Mouse (Mus musculus) embryonic facial prominence, embryonic 11.5 days (tissue): ENCODE data around the gene A530084C06Rik. TPM values are rescaled to one million over a fixed set of nuclear protein-coding genes. Genes with fewer than 3 reads are reported as not detected.

ENCODE experiments used
- ATAC-seq: fragments of 200-750 bp; cut with Nextera tagmentation; replicated peaks from 2 replicates; pipeline ENCODE4 v1.8.0; 2017; ENCODE audit warnings: low read depth; ENCODE audit not compliant: insufficient number of reproducible peaks, low FRiP score, low TSS enrichment
- DNase-seq: peaks from one replicate; pipeline ENCODE4 v3.0.0-alpha.2; 2015; ENCODE audit warnings: low spot score
- H3K27ac ChIP-seq: fragments of 300-500 bp; sonication (generic); replicated peaks from 2 replicates; pipeline ENCODE4 v1.5.1; 2014; ENCODE audit warnings: mild to moderate bottlenecking, low read depth, low read length, control low read depth
- H3K27me3 ChIP-seq: fragments of 300-500 bp; sonication (generic); 2 replicates; pipeline ENCODE4 v1.6.1; 2014; ENCODE audit warnings: mild to moderate bottlenecking, low read length, moderate library complexity, mixed read lengths; ENCODE audit not compliant: control insufficient read depth, insufficient read depth
- H3K36me3 ChIP-seq: fragments of 300-500 bp; sonication (generic); replicated peaks from 2 replicates; pipeline ENCODE4 v1.6.1; 2014; ENCODE audit warnings: low read depth, mild to moderate bottlenecking, low read length, moderate library complexity, mixed read lengths; ENCODE audit not compliant: control insufficient read depth, insufficient read depth
- H3K4me1 ChIP-seq: fragments of 300-500 bp; sonication (generic); 2 replicates; pipeline ENCODE4 v1.6.1; 2014; ENCODE audit warnings: low read length, mixed read lengths; ENCODE audit not compliant: control insufficient read depth, insufficient read depth
- H3K4me2 ChIP-seq: fragments of 300-500 bp; sonication (generic); 2 replicates; pipeline ENCODE4 v1.6.1; 2014; ENCODE audit warnings: low read depth, mild to moderate bottlenecking, control low read depth, low read length, moderate library complexity
- H3K4me3 ChIP-seq: fragments of 300-500 bp; sonication (generic); 2 replicates; pipeline ENCODE4 v1.5.1; 2014; ENCODE audit warnings: low read depth, low read length, control low read depth
- H3K9ac ChIP-seq: fragments of 300-500 bp; sonication (generic); replicated peaks from 2 replicates; pipeline ENCODE4 v1.6.1; 2014; ENCODE audit warnings: mild to moderate bottlenecking, control low read depth, low read length
- H3K9me3 ChIP-seq: fragments of 300-500 bp; sonication (generic); replicated peaks from 2 replicates; pipeline ENCODE4 v1.6.1; 2016; ENCODE audit warnings: mild to moderate bottlenecking, low read length, inconsistent platforms, mixed read lengths; ENCODE audit not compliant: control insufficient read depth
- WGBS: fragments of 180-500 bp; shearing (Covaris S2); extraction: QIAGEN DNeasy Blood & Tissue Kit; methylation state at CpG from one replicate; pipeline ENCODE4 v1.1.7; 2014; 5-methylcytosine and 5-hydroxymethylcytosine counted together
- polyA plus RNA-seq: library from polyadenylated mRNA; unstranded; fragments of >200 nt; fragmentation: Nextera tagmentation; extraction: Ambion mirVana; gene quantifications from 2 replicates; pipeline ENCODE4 v1.2.1, GENCODE M21; 2014

A530084C06Rik gene
- polyA plus RNA-seq, 1 experiment from 2014 or later = not detected

DNA sequence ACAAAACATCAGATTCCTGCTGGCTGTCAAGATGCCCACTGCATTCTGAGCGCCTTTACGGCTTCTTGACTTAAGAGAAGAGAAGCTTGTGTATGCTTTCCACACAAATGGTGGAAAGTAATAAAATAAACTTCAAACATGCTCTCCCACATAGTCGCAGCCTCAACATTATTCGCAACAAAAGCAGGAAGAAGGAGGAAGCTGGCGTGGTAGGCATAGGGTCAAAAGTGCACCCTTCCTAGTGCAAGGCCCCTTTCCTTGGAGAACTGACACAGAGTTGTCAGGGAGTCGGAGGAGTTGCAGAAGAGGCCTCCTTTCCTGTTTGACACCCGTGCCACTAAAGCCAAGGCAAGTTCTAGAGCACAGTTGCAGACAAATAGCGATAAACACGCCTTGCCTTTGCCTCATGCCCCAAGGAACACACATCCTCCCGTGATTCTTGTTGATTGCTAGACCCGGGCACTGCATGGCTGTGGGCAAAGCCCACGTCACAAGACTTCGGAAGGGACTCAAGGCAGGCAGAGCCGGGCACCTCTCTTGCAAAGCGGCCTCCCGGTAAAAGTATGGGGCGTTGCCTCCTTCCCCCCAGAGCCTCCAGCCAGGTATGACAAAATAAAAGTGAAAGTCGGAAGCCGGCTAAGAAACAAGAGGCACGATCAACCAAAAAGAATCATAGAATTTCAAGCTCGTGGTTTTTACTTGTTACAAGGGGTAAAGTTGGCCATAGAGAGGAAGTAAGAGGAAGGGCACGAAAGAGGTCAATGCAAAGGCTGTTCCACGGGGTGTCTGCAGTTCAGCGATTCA lies 2.0 kb downstream of the A530084C06Rik start:
- H3K4me3 ChIP-seq = peak overlapping the region; percentile 60
- H3K9ac ChIP-seq = peak overlapping the region; percentile 14; the same call in 1 of the 2 replicates
- no peak for DNase-seq
- H3K4me2 ChIP-seq = peak overlapping the region; percentile 98
- 4% methylated on average over 24 of the region's 24 CpGs for WGBS
- no peaks in the 10 kb centered on the region for H3K4me1 ChIP-seq
- peaks cover 59% of the 10 kb centered on the region for H3K27me3 ChIP-seq
- no peaks in the 10 kb centered on the region for H3K9me3 ChIP-seq
- no peak for ATAC-seq
- H3K36me3 ChIP-seq = no peaks in the 10 kb centered on the region
- H3K27ac ChIP-seq = no peak overlapping the region

DNA sequence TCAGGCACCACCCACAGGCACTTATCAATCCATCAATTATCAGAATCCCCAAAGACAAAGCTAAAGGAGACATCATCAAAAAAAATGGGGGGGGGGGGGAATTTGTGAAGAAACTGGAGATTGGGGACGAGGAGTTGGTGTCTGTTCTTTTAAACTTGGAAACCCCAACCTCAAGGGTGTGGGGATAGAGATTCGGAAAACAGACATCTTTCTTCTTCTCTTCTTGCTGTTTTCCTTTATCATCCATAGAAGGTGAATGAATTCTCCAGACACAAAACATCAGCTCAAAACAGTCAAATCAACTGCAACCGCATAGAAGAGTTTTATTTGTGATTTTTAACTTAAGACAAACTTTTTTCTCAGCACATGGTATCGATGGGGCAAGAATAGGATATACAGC lies 3.3 kb downstream of the A530084C06Rik start, which contains the start of gene Foxq1:
Gene Foxq1, plus strand, starts transcription at position 301 of the 400 bp plus-strand sequence.
- ATAC-seq = no peak
- no peak within 1 kb of the TSS for H3K4me3 ChIP-seq

DNA sequence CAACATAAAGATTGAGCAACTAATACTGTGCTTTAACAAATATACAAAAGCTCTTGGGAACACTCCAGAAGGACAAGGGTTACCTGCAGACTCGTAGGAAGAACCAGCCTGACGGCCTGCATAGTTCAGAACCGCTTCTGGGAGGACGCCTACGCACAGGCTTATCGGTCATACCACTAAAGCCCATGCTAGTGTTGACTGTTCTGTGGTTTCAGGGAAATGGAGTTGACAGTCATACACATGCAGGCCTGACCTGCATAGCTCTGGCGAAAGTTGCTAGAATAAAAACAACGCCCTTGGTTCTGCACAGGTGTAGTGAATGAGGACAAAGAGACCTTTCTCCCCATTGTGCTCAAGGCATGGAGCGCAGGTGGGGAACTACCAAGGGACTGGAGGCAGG lies 11.5 kb downstream of the A530084C06Rik start:
- H3K4me1 ChIP-seq = no peaks in the 10 kb centered on the region
- no peaks in the 10 kb centered on the region for H3K27me3 ChIP-seq
- WGBS = 88% methylated on average over 9 of the region's 9 CpGs
- no peaks in the 10 kb centered on the region for H3K36me3 ChIP-seq
- no peak overlapping the region for H3K4me3 ChIP-seq
- ATAC-seq = no peak
- H3K9ac ChIP-seq = no peak overlapping the region
- no peak overlapping the region for H3K27ac ChIP-seq
- no peaks in the 10 kb centered on the region for H3K9me3 ChIP-seq
- H3K4me2 ChIP-seq = no peak overlapping the region
- DNase-seq = no peak

More for the DNA sequence above, 3.3 kb downstream of the A530084C06Rik start, which contains the start of gene Foxq1:
- 68% methylated on average over 4 of the region's 4 CpGs for WGBS
- no peaks in the 10 kb centered on the region for H3K36me3 ChIP-seq
- H3K9me3 ChIP-seq = no peaks in the 10 kb centered on the region
- H3K9ac ChIP-seq = no peak within 1 kb of the TSS
- peaks cover 46% of the 10 kb centered on the region for H3K27me3 ChIP-seq
- no peaks in the 10 kb centered on the region for H3K4me1 ChIP-seq
- no peak within 1 kb of the TSS for H3K4me2 ChIP-seq
- no peak within 1 kb of the TSS for H3K27ac ChIP-seq
- no peak for DNase-seq

DNA sequence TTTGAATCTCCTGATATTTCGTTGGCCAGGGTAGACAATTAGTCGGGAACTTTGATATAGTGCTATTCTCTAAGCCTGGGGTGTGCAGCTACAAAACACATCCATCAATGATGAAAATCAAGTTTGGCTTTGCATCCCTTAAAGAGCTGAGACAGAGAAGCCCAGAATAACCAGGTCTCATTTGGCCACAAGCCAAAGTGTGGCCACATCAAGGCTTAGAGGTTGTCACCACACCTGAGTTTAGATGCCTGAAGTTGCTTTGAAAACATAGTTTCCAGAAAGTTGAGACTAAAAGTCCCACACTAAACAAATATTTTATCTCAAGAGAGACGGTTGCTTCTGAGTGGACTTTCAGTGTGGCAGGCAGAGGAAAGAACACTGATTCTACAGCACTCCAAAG lies 11.9 kb downstream of the A530084C06Rik start:
- no peak overlapping the region for H3K4me3 ChIP-seq
- no peak overlapping the region for H3K27ac ChIP-seq
- no peaks in the 10 kb centered on the region for H3K4me1 ChIP-seq
- no peak overlapping the region for H3K9ac ChIP-seq
- DNase-seq (no peak), ATAC-seq (no peak)
- H3K4me2 ChIP-seq = no peak overlapping the region
- no peaks in the 10 kb centered on the region for H3K27me3 ChIP-seq
- no peaks in the 10 kb centered on the region for H3K9me3 ChIP-seq
- H3K36me3 ChIP-seq = no peaks in the 10 kb centered on the region
- 87% methylated on average over 3 of the region's 3 CpGs for WGBS

DNA sequence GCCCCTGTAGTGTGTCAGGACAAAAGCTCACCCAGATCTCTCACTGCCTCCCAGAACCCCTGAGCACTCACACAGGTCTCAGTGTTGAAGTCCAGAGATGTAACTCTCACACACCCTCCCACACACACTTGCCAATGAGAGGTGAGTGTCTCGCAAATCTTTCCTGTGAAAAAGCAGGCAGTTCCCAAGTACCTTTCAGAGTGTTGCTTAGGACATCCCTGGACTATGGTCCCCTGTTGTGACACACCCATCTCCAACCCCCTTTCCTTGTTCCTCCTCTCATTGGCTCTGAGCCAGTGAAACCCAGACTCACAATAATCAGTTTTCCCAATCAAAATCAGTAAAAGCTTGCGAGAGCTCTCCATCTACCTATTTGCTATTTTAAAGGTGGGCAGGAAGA lies 12.3 kb downstream of the A530084C06Rik start:
- Histone ChIP-seq H3K9me3 (no peaks in the 10 kb centered on the region), H3K4me3 (no peak overlapping the region), H3K27ac (no peak overlapping the region), H3K9ac (no peak overlapping the region), H3K36me3 (no peaks in the 10 kb centered on the region), H3K27me3 (no peaks in the 10 kb centered on the region), H3K4me1 (no peaks in the 10 kb centered on the region), H3K4me2 (no peak overlapping the region)
- ATAC-seq (no peak), DNase-seq (no peak)
- WGBS = 77% methylated on average over 2 of the region's 2 CpGs

DNA sequence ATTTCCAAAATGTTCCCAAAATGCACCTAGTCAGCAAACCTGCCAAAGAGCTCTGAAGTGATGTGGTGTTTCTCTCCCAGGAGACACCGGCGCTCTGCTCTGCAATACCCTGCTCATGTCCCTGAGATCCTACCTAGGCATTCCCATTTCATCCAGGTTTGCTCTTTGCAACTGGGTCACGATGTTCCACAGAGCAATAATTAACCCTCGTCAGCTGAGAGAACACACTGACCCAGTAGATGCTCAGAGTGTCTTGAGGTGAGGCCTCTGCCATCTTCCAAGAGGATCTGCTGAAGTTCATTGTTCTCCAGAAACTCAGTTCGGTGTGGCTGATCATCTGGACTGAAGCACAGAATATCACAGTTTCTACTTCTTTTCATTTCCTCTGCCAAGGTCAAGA lies 16.1 kb downstream of the A530084C06Rik start:
- H3K4me1 ChIP-seq = no peaks in the 10 kb centered on the region
- DNase-seq (no peak), ATAC-seq (no peak)
- H3K9ac ChIP-seq = no peak overlapping the region
- H3K36me3 ChIP-seq = no peaks in the 10 kb centered on the region
- H3K9me3 ChIP-seq = no peaks in the 10 kb centered on the region
- H3K4me2 ChIP-seq = no peak overlapping the region
- H3K27ac ChIP-seq = no peak overlapping the region
- 86% methylated on average over 5 of the region's 5 CpGs for WGBS
- H3K27me3 ChIP-seq = no peaks in the 10 kb centered on the region
- H3K4me3 ChIP-seq = no peak overlapping the region

DNA sequence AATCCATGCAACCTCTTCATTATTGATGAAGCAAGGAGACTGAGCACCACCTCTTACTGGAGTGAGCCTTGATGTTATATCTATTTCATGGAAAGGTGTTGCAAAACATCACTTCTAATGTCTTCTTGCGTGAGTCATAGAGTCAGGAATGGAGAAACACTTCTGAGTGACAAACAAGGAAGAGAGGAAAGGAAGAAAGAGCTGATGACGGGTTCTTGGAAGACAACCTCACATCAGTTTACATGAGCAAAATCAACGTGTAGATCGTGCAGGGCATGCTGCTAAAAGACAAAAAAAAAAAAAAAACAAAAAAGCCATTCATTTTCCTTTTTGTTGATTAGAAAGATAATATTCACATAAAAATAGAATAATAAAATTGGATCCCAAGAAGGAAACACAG lies 24.4 kb downstream of the A530084C06Rik start:
- Histone ChIP-seq H3K9ac (no peak overlapping the region), H3K27me3 (no peaks in the 10 kb centered on the region), H3K27ac (no peak overlapping the region), H3K4me2 (no peak overlapping the region), H3K4me3 (no peak overlapping the region), H3K4me1 (no peaks in the 10 kb centered on the region), H3K36me3 (no peaks in the 10 kb centered on the region), H3K9me3 (no peaks in the 10 kb centered on the region)
- 85% methylated on average over 4 of the region's 4 CpGs for WGBS
- no peak for ATAC-seq
- DNase-seq = no peak

DNA sequence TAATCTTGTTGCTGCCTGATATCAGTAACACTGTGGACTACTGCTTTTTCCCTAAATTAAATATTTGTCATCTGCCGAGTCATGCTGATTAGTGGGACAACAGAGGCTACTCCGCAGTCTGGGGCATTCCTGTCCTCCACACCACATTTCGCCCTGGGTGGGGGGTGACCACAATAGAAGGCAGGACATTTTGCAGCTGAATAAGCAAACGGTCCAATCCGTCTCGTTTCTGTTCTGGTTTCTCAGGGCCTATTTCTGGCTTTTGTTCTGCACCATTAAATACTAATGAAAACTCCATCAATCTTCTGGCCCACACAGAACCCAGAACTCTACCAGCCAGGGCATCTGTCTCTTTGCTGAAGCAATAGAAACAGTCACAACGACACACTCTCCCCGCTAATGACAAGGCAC lies 27.5 kb downstream of the A530084C06Rik start:
- Histone ChIP-seq H3K9me3 (no peaks in the 10 kb centered on the region), H3K4me1 (no peaks in the 10 kb centered on the region), H3K4me2 (no peak overlapping the region), H3K4me3 (no peak overlapping the region), H3K27ac (no peak overlapping the region), H3K9ac (no peak overlapping the region), H3K36me3 (no peaks in the 10 kb centered on the region), H3K27me3 (no peaks in the 10 kb centered on the region)
- DNase-seq (no peak), ATAC-seq (no peak)
- WGBS = 60% methylated on average over 8 of the region's 8 CpGs
